Mouse (Mus musculus) intestine, embryonic 16.5 days (tissue): ENCODE measurements at regions not wholly inside any gene's neighbourhood (a gene's known extent, or its start where the extent isn't known, plus 50 kb on each side); places are given as distances from the start of the nearest gene placed in this dataset.

Source experiments
- ATAC-seq: fragments of 200-750 bp; cut with Nextera tagmentation; 2 replicates; pipeline ENCODE4 v1.8.0; 2017; ENCODE audit warnings: moderate TSS enrichment, moderate library complexity
- H3K27ac ChIP-seq: fragments of 300-500 bp; sonication (generic); 2 replicates; pipeline ENCODE4 v1.5.1; 2014; ENCODE audit warnings: mild to moderate bottlenecking, low read length
- H3K27me3 ChIP-seq: fragments of 300-500 bp; sonication (generic); replicated peaks from 2 replicates; pipeline ENCODE4 v1.6.1; 2014; ENCODE audit warnings: low read length, control low read depth, mixed read lengths; ENCODE audit not compliant: control insufficient read depth, insufficient read depth
- H3K36me3 ChIP-seq: fragments of 300-500 bp; sonication (generic); 2 replicates; pipeline ENCODE4 v1.6.1; 2014; ENCODE audit warnings: low read length, control low read depth; ENCODE audit not compliant: control insufficient read depth, insufficient read depth
- H3K4me1 ChIP-seq: fragments of 300-500 bp; sonication (generic); 2 replicates; pipeline ENCODE4 v1.6.1; 2014; ENCODE audit warnings: low read length, control low read depth, mixed read lengths; ENCODE audit not compliant: control insufficient read depth, insufficient read depth
- H3K4me2 ChIP-seq: fragments of 300-500 bp; sonication (generic); 2 replicates; pipeline ENCODE4 v1.6.1; 2014; ENCODE audit warnings: low read depth, low read length, control low read depth
- H3K4me3 ChIP-seq: fragments of 300-500 bp; sonication (generic); 2 replicates; pipeline ENCODE4 v1.5.1; 2014; ENCODE audit warnings: mild to moderate bottlenecking, low read length
- H3K9ac ChIP-seq: fragments of 300-500 bp; sonication (generic); 2 replicates; pipeline ENCODE4 v1.6.1; 2014; ENCODE audit warnings: low read depth, low read length
- H3K9me3 ChIP-seq: fragments of 300-500 bp; sonication (generic); 2 replicates; pipeline ENCODE4 v1.6.1; 2016; ENCODE audit warnings: low read length, control low read depth; ENCODE audit not compliant: control insufficient read depth
- WGBS: fragments of 180-500 bp; shearing (Covaris S2); extraction: QIAGEN DNeasy Blood & Tissue Kit; methylation state at CpG from one replicate; pipeline ENCODE4 v1.1.7; 2014; 5-methylcytosine and 5-hydroxymethylcytosine counted together

GRCm38 (mm10) chr16:95180562-95180961, 76.8 kb upstream of the Kcnj15 start:
- no peak for ATAC-seq
- Histone ChIP-seq H3K27me3 (no peaks in the 10 kb centered on the region), H3K9ac (no peak overlapping the region), H3K4me2 (no peak overlapping the region), H3K9me3 (no peaks in the 10 kb centered on the region), H3K4me1 (no peaks in the 10 kb centered on the region), H3K36me3 (no peaks in the 10 kb centered on the region), H3K27ac (no peak overlapping the region), H3K4me3 (no peak overlapping the region)
- 83% methylated on average over 5 of the region's 5 CpGs for WGBS

- ATAC-seq = no peak
- Histone ChIP-seq H3K27me3 (no peaks in the 10 kb centered on the region), H3K27ac (no peak overlapping the region), H3K9me3 (no peaks in the 10 kb centered on the region), H3K9ac (no peak overlapping the region), H3K4me2 (no peak overlapping the region), H3K4me1 (no peaks in the 10 kb centered on the region), H3K36me3 (no peaks in the 10 kb centered on the region), H3K4me3 (no peak overlapping the region)
- 86% methylated on average over 9 of the region's 9 CpGs for WGBS
Measured at GRCm38 (mm10) chr16:95185341-95185740, 72.0 kb upstream of the Kcnj15 start.

- Histone ChIP-seq H3K4me2 (no peak overlapping the region), H3K27ac (no peak overlapping the region), H3K36me3 (no peaks in the 10 kb centered on the region), H3K9ac (no peak overlapping the region), H3K27me3 (no peaks in the 10 kb centered on the region), H3K4me1 (no peaks in the 10 kb centered on the region), H3K9me3 (no peaks in the 10 kb centered on the region), H3K4me3 (no peak overlapping the region)
- no peak for ATAC-seq
- 90% methylated on average over 8 of the region's 8 CpGs for WGBS
Measured at GRCm38 (mm10) chr16:95189114-95189513, 68.2 kb upstream of the Kcnj15 start.

DNA sequence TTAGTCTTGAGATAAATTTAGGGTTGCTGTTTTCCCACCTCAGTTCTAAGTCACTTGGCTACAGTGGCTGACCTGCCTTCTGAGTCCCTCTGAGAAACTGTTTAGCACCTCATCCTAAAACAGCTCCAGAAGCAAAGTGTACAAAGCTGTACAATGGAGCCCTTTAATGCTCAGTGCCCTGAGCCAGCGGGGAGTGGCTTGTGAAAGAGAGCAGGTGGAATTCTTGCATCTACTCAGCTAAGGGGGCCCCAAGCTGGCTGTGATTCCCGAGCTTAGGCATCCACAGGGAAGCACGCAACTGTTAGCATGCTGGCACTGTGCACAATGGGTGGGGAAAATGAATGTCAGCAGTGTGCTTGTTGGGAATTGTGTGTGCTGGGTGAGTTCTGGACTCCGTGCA, 63.2 kb upstream of the Kcnj15 start:
- Histone ChIP-seq H3K27ac (no peak overlapping the region), H3K4me3 (no peak overlapping the region), H3K9me3 (no peaks in the 10 kb centered on the region), H3K27me3 (no peaks in the 10 kb centered on the region; the same call in 1 of the 2 replicates), H3K4me2 (no peak overlapping the region), H3K9ac (no peak overlapping the region), H3K4me1 (no peaks in the 10 kb centered on the region), H3K36me3 (no peaks in the 10 kb centered on the region)
- ATAC-seq = no peak
- whole genome bisulfite sequencing = 65% methylated on average over 4 of the region's 4 CpGs

DNA sequence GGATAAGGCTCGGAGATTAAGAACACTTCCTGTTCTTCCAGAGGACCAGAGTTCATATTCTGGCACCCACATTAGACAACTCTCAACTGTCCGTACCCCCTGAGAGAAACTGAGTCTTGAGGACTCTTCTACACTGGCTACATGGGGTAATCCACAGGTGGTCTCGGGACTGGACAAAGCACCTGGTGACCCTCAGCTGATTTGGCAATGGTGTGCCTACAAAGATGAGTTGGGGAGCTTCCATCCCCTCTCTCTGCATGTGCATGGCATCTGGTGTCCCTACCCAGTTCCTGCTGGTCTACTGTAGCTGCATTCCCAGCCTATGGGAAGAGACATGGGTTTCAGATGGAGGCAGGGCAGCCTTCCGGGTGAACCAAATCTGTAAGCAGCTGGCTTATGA, 61.2 kb upstream of the Kcnj15 start:
- ATAC-seq = no peak
- 82% methylated on average over 4 of the region's 4 CpGs for WGBS
- no peaks in the 10 kb centered on the region for H3K9me3 ChIP-seq

DNA sequence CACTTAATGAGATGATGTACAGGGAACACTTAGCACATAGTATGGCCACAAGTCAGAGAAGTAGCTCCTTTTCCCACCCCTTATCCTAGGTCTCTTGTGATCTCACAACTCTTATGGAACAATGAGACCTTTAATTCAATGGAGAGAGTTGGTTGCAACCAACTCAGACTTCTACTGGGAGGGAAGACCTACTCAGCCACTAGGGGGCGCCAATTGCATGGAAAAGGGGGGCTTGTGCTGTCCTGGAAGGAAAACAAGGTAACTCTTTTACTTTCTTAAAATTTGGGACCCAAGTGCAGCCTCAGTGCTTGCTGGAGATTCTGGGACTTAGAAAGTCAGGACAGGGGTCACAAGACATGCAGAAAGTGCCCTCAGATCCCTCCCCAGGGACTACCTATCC, 60.7 kb upstream of the Kcnj15 start:
- 0% methylated on average over 1 of the region's 1 CpGs for WGBS
- Histone ChIP-seq H3K36me3 (no peaks in the 10 kb centered on the region), H3K4me1 (no peaks in the 10 kb centered on the region), H3K4me3 (no peak overlapping the region), H3K27ac (no peak overlapping the region), H3K9ac (no peak overlapping the region), H3K9me3 (no peaks in the 10 kb centered on the region), H3K27me3 (no peaks in the 10 kb centered on the region; the same call in 1 of the 2 replicates), H3K4me2 (no peak overlapping the region)
- no peak for ATAC-seq

More for the DNA sequence above, 61.2 kb upstream of the Kcnj15 start:
- Histone ChIP-seq H3K36me3 (no peaks in the 10 kb centered on the region), H3K9ac (no peak overlapping the region), H3K4me2 (no peak overlapping the region), H3K27ac (no peak overlapping the region), H3K4me1 (no peaks in the 10 kb centered on the region), H3K4me3 (no peak overlapping the region), H3K27me3 (no peaks in the 10 kb centered on the region; the same call in 1 of the 2 replicates)

DNA sequence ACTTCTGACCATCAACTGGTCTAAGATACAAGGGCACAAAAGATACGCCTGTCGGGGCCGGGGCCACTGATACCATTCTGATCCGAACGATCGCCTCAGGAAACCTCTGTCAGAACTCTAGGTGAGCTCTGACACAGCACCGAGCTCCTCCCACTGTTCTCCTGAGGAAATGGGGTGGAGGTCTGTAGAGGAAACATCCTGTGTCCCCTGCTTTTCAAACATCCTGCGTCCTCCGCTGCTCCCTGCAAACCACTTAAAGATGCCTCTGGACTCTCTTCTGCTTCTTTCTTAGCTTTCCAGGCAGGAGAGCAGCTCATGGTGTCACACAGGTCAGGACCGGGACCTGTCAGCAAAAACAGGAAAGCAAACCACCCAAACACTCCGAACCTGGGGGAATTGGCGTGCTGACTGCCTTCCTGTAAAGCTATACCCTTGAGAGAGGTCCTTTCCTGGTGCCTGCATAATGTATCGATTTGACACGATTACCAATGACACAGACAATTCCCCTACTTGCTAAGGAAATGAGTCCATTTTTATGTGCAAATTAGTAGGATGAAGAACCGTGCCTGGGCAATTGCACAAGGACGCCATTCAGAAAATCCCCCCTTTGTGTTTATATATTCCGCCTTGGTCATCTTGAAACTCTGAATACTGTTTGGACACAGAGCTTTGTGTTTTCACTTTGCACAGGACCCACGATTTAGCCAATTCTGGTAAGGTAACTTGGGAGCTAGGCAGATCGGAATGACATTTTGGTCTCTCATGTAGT, 58.4 kb upstream of the Kcnj15 start:
- Histone ChIP-seq H3K36me3 (no peaks in the 10 kb centered on the region), H3K9ac (no peak overlapping the region), H3K27ac (no peak overlapping the region), H3K9me3 (no peaks in the 10 kb centered on the region), H3K4me1 (no peaks in the 10 kb centered on the region), H3K4me2 (no peak overlapping the region), H3K27me3 (no peaks in the 10 kb centered on the region; the same call in 1 of the 2 replicates), H3K4me3 (no peak overlapping the region)
- WGBS = 56% methylated on average over 19 of the region's 19 CpGs
- no peak for ATAC-seq

DNA sequence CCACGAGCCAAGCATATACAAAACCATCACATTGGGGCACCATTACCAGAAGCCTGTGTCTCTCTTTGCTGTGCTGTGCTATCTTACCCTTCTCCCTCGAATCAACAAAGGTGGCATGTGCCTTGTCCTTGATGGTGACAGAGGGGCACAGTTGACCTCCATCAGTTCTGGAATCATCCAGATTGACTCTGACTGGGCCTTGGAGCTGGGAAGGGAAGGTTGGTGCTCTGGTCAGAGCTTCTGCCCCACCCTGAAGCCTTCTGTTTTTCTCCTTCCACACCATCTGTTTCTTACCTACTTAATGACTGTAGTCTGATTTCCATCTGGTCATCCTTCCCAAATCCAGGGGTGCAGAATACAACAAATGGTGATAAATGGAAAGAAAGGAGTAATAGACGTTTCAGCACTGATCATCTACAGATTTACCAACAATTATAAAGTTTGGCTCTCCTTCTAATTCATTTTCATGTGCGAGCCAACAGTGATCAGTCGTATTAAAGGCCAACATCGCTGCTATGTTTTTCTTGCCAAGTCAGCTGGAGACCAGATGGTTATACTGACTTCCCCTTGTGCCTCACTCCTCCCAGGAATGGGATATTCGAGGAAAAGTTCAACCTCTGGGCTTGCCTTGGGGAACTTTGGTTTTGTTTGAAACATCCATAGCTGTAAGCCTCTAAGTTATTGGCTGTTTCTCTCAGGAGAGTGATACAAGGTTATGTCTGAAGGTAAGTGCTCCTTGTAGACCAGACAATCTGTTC, 55.1 kb upstream of the Kcnj15 start:
- Histone ChIP-seq H3K27me3 (no peaks in the 10 kb centered on the region; the same call in 1 of the 2 replicates), H3K9ac (no peak overlapping the region), H3K4me2 (no peak overlapping the region), H3K9me3 (no peaks in the 10 kb centered on the region), H3K36me3 (no peaks in the 10 kb centered on the region), H3K4me3 (no peak overlapping the region), H3K4me1 (no peaks in the 10 kb centered on the region), H3K27ac (no peak overlapping the region)
- whole genome bisulfite sequencing = 58% methylated on average over 7 of the region's 7 CpGs
- no peak for ATAC-seq

DNA sequence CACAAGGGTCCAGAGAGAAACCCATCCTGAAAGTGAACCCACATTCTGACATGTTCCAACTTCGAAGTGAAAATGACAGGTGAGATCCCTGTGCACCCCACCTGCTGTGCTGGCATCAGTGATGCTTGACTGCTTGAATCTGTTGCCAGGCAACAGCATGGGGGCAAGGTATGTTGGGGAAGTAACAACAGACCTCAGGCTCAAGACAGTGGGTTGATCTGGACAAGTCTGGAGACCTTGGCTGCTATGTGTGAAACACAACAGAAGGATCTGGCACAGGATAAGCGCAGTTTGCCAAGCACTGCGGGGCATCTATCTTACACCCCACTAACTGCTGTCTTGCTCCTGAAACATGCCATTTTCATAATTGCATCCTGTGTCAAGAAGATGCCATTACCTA, 54.3 kb upstream of the Kcnj15 start:
- H3K9ac ChIP-seq = no peak overlapping the region
- 85% methylated on average over 3 of the region's 3 CpGs for WGBS
- H3K27me3 ChIP-seq = no peaks in the 10 kb centered on the region; the same call in 1 of the 2 replicates
- H3K4me1 ChIP-seq = no peaks in the 10 kb centered on the region
- H3K4me3 ChIP-seq = no peak overlapping the region
- H3K36me3 ChIP-seq = no peaks in the 10 kb centered on the region
- no peak overlapping the region for H3K27ac ChIP-seq
- ATAC-seq = no peak
- no peaks in the 10 kb centered on the region for H3K9me3 ChIP-seq
- no peak overlapping the region for H3K4me2 ChIP-seq
